In genomic region chr9:27375746-27376145, GRCm38 (mm10) we compare ENCODE assay signal across 12 mouse cellular contexts.
"Had no signal": no experiment of that assay in that cellular context is flagged by ENCODE, and none has a peak within 500 bp of the region (broad histone marks: within the 10 kb centered on the region; RNA-seq: fewer than 3 reads in every experiment).

No protein-coding gene starts in this region.

- ATAC-seq: liver, postnatal 0 days; midbrain, embryonic 13.5 days had no signal

- DNase-seq: kidney, adult 2 months; kidney, postnatal 36 days; layer of hippocampus, adult 9-11 months; layer of hippocampus, postnatal 36 days; liver; liver, embryonic 13.5 days; liver, postnatal 0 days; retina, postnatal 1 day; right cerebral cortex, postnatal 4 days; spleen, adult 18-20 months; thymus, postnatal 36 days had no signal
